Mouse (Mus musculus): ENCODE results near the gene Jkamp.

Jkamp gene

DNA sequence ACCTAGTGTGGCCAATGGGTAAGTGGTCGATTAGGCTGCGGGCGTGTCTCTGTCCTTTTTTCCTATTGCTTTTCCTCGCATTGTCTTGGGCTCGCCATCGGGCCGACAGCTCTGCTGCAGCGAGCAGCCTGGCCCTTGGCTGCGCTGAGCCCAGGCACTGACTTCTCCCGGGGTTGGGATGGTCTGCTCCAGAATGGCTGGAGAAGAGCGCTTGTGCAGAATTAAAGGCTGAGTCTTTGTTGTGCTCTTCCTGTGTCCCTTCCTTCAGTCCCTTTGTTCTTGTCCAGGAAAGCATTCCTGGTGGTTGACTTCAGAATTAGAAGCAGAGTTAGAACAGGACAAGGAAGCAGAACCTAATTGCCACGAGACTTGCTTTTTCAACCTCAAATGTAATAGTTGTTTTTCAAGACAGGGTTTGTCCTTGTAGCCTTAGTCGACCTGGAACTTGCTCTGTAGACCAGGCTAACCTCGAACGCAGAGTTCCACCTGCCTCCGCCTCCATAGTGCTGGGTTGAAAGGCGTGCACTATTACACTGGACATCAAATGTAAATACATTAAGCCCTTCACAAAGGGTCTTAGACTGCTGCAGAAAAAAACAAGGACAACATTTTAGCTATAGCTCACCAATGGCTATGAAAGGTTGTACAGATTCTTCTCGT lies 907 bp downstream of the Jkamp start:
- DNase-seq (ENCODE audit: low read depth, low spot score), result no peak

DNA sequence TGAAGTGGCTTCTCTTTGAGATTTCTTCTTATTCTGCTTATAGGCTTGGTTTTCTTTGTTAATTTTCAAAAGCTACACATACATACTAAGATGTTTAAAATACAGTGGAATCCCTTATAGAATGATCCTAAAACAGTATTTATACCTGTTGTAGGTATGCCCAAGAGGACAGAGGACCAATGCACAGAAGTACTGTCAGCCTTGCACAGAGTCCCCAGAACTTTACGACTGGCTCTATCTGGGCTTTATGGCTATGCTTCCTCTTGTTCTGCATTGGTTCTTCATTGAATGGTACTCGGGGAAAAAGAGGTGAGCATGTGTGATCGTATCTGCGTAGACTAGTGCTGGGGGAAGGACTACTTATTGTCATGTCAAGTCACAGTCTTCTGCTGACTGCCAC lies 4.4 kb downstream of the Jkamp start:
- no peak for DNase-seq (ENCODE audit: low read depth, low spot score)

- no peak for DNase-seq (ENCODE audit: low read depth, low spot score)
These were observed 11.6 kb downstream of the Jkamp start for GRCm38 (mm10) chr12:72096966-72097365.

DNA sequence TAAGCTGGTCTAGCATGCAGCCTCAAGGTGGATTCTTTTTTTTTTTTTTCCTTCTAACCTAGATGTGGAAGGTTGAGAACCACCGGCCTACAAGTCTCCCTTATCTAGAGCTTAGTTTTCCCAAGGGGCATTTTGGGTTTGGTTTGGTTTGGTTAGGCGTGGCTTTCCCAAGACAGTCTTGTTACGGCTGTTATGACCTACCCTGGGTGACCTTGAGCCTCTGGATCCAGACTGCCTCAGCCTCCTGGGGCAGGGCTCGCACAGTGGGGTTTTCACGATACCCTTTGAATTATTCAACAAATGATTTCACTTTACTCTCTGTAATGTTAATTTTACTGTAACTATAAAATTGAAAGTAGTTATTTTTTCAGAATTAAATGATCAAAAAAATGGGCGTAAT lies 17.4 kb downstream of the Jkamp start:
- no peak for DNase-seq (ENCODE audit: low read depth, low spot score)

- no peak for DNase-seq (ENCODE audit: low read depth, low spot score)
These were observed 18.6 kb downstream of the Jkamp start for GRCm38 (mm10) chr12:72104027-72104426.

GRCm38 (mm10) chr12:72104525-72105281 lies 19.3 kb downstream of the Jkamp start:
- peak; percentile 65 for DNase-seq (ENCODE audit: low read depth, low spot score)

- no peak for DNase-seq (ENCODE audit: low read depth, low spot score)
These were observed 29.7 kb downstream of the Jkamp start for GRCm38 (mm10) chr12:72115126-72115525.

DNA sequence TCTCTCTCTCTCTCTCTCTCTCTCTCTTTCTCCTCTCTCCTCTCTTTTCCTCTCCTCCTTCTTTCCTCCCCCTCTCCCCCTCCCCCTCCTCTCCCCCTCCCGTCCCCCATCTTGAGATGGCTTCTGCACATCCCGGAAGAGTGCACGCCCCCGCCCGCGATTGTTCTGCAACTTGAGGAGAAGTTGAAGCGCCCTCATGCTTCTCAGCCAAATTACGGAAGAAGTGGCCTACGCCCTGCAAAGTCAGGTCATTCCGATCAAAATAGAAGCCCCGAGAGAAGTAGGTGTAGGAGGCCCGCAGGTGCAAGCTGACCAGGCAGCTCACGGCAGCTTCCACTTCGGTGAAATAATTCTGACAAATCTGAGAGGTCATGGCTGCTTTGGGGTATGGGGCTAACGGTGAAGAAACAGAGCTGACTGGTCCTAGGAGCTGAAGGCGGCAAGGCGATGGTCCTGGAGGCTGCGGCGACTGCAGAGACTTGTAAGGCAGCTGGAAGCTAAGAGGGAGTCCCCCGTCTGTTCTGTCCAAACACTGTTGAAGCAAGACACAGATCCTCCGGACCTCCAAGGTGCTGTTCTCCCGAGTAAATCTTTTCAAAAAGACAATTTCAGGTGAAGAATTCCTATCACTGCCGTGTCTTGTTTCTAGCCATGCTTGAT lies 30.4 kb downstream of the Jkamp start:
- no peak for DNase-seq (ENCODE audit: low read depth, low spot score)

DNA sequence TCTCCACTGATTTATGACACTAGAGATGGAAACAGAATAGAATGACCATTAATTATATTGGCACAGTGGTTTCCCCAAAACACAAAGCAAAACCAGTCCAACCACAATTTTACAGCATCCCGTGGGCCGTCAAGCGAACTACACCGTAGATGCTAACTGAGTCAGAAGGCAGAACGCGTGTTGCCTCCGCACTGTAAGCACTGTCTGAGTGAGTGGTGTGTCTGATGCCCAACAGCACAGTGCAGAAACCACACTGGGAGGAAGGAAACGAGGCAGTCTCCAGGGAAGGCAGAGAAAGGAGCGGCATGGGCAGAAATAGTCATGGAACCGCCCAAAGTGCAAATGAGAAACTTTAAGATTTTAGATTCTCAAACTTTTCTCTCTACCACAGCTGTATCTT lies 43.8 kb downstream of the Jkamp start:
- no peak for DNase-seq (ENCODE audit: low read depth, low spot score)

- DNase-seq (ENCODE audit: low read depth, low spot score), result no peak
These were observed 65.4 kb downstream of the Jkamp start for GRCm38 (mm10) chr12:72150786-72151185.
